Mouse (Mus musculus) ES-Bruce4 (cell line): ENCODE results near the gene Tfpt.

Source experiments
- CTCF ChIP-seq: IDR thresholded peaks from one replicate; pipeline ENCODE4 v1.8.1; 2011; ENCODE audit warnings: low read depth, low read length
- POLR2A ChIP-seq: IDR thresholded peaks from one replicate; pipeline ENCODE4 v1.8.1; 2011; ENCODE audit warnings: low read length; ENCODE audit not compliant: insufficient read depth

- TF ChIP-seq CTCF (no peak), POLR2A (no peak)
Measured at GRCm38 (mm10) chr7:3646641-3647040, 16.9 kb upstream of the Tfpt start.
